Comparison of ENCODE assay signal across 8 mouse cellular contexts in genomic region chr1:91344921-91345685, GRCm38 (mm10). TPM values are rescaled to one million over a fixed set of nuclear protein-coding genes. Genes with fewer than 3 reads are reported as not detected.
DNase-seq lines count a peak whose midpoint lies in the region; ATAC-seq lines count a peak whose summit lies in the region.

No protein-coding gene starts in this region.

- 4% methylated on average over 65 of the region's 68 CpGs for WGBS in intestine, embryonic 16.5 days

- H3K9me3 ChIP-seq in intestine, embryonic 16.5 days (ENCODE audit: control insufficient read depth, low read length), result no peaks in the 10 kb centered on the region

- peak overlapping the region; percentile 49 for H3K4me2 ChIP-seq in intestine, embryonic 16.5 days (ENCODE audit: low read depth, low read length)

- no peak overlapping the region; the same call in 1 of the 2 replicates for H3K9ac ChIP-seq in intestine, embryonic 16.5 days (ENCODE audit: low read depth, low read length)

- peak overlapping the region; percentile 36 for H3K4me3 ChIP-seq in intestine, embryonic 16.5 days (ENCODE audit: low read length)

- peak; percentile 41 for DNase-seq in adrenal gland, adult 2 months
- DNase-seq in adrenal gland, adult 18-20 months (ENCODE audit: low spot score in 2 of 2), result no peak
- DNase-seq in right cerebral cortex, postnatal 25 days, result peak; percentile 23
- DNase-seq in right cerebral cortex, postnatal 14 days, result no peak
- DNase-seq in spleen, postnatal 4 days (ENCODE audit: low spot score in 2 of 2), result no peak
- DNase-seq in T-cell, adult 2 months (ENCODE audit: low spot score), result no peak

- H3K36me3 ChIP-seq in intestine, embryonic 16.5 days (ENCODE audit: control insufficient read depth, insufficient read depth, low read length), result no peaks in the 10 kb centered on the region

- H3K27ac ChIP-seq in intestine, embryonic 16.5 days (ENCODE audit: low read length), result no peak overlapping the region

- ATAC-seq in intestine, embryonic 16.5 days, result peak; percentile 45
- ATAC-seq in megakaryocyte progenitor cell, adult 5-6 weeks (replicated peaks; ENCODE audit: poor library complexity), result 0 out of 2 replicates have a peak, but pooled peaks have one; percentile 20

- H3K4me1 ChIP-seq in intestine, embryonic 16.5 days (ENCODE audit: control insufficient read depth, insufficient read depth, low read length), result peaks cover 9% of the 10 kb centered on the region

- peaks cover 38% of the 10 kb centered on the region for H3K27me3 ChIP-seq in intestine, embryonic 16.5 days (replicated peaks; ENCODE audit: control insufficient read depth, insufficient read depth, low read length)

RNA-seq across cellular contexts. Expression of gene Klhl30, which starts 5.7 kb away (rescaled TPM):
- total RNA-seq in adrenal gland, adult 2 months (2021), result 1 to 10 TPM; 1.0 to 2.1 TPM
- polyA plus RNA-seq in adrenal gland, adult 2 months (2012; rRNA removed), result 3.1 and 3.3 TPM in 2 replicates
- 1 to 10 TPM; 1.4 to 2.1 TPM for total RNA-seq in adrenal gland, adult 18-20 months (2021)
- polyA plus RNA-seq in intestine, embryonic 16.5 days (2015; fragmentation: Nextera tagmentation; extraction: Ambion mirVana), result 0.37 and 0.38 TPM in 2 replicates
- not detected in 2 replicates for total RNA-seq in megakaryocyte progenitor cell, adult 5-6 weeks (2015)
- total RNA-seq in megakaryocyte progenitor cell, adult 5-6 weeks (2017), result 0.07 TPM in 1 of 2 replicates, not detected in the other

RNA-seq across cellular contexts. Expression of gene Erfe, which starts 21.1 kb away (rescaled TPM):
- total RNA-seq in adrenal gland, adult 2 months (2021), result 10 to 100 TPM in 1 of 2 experiments, 1 to 10 TPM in 1; 3.7 to 16.4 TPM
- 1.5 and 2.4 TPM in 2 replicates for polyA plus RNA-seq in adrenal gland, adult 2 months (2012; rRNA removed)
- 10 to 100 TPM in 1 of 2 experiments, 1 to 10 TPM in 1; 5.3 to 22.1 TPM for total RNA-seq in adrenal gland, adult 18-20 months (2021)
- 7.1 and 9.0 TPM in 2 replicates for polyA plus RNA-seq in intestine, embryonic 16.5 days (2015; fragmentation: Nextera tagmentation; extraction: Ambion mirVana)
- 1.7 TPM in 1 of 2 replicates, not detected in the other for total RNA-seq in megakaryocyte progenitor cell, adult 5-6 weeks (2015)
- total RNA-seq in megakaryocyte progenitor cell, adult 5-6 weeks (2017), result 0.50 and 2.5 TPM in 2 replicates

RNA-seq across cellular contexts. Expression of gene Espnl, which starts 23.2 kb away (rescaled TPM):
- total RNA-seq in adrenal gland, adult 2 months (2021), result under 1 TPM in 1 of 2 experiments, not detected in 1; 0.12 TPM
- polyA plus RNA-seq in adrenal gland, adult 2 months (2012; rRNA removed), result 0.04 and 0.10 TPM in 2 replicates
- total RNA-seq in adrenal gland, adult 18-20 months (2021), result under 1 TPM in 1 of 2 experiments, not detected in 1; 0.13 TPM
- 0.07 and 0.09 TPM in 2 replicates for polyA plus RNA-seq in intestine, embryonic 16.5 days (2015; fragmentation: Nextera tagmentation; extraction: Ambion mirVana)
- total RNA-seq in megakaryocyte progenitor cell, adult 5-6 weeks (2015), result 0.05 and 0.17 TPM in 2 replicates
- 0.03 and 0.17 TPM in 2 replicates for total RNA-seq in megakaryocyte progenitor cell, adult 5-6 weeks (2017)

RNA-seq across cellular contexts. Expression of gene Scly, which starts 47.0 kb away (rescaled TPM):
- total RNA-seq in adrenal gland, adult 2 months (2021), result 10 to 100 TPM; 22.9 to 28.4 TPM
- 15.1 and 20.7 TPM in 2 replicates for polyA plus RNA-seq in adrenal gland, adult 2 months (2012; rRNA removed)
- total RNA-seq in adrenal gland, adult 18-20 months (2021), result 10 to 100 TPM; 25.7 to 37.2 TPM
- polyA plus RNA-seq in intestine, embryonic 16.5 days (2015; fragmentation: Nextera tagmentation; extraction: Ambion mirVana), result 27.4 and 28.6 TPM in 2 replicates
- 19.8 and 20.0 TPM in 2 replicates for total RNA-seq in megakaryocyte progenitor cell, adult 5-6 weeks (2015)
- 21.1 and 23.6 TPM in 2 replicates for total RNA-seq in megakaryocyte progenitor cell, adult 5-6 weeks (2017)

RNA-seq across cellular contexts. Expression of gene Ilkap, which starts 53.5 kb away (rescaled TPM):
- total RNA-seq in adrenal gland, adult 2 months (2021), result 10 to 100 TPM; 88.8 to 94.7 TPM
- 121 and 122 TPM in 2 replicates for polyA plus RNA-seq in adrenal gland, adult 2 months (2012; rRNA removed)
- total RNA-seq in adrenal gland, adult 18-20 months (2021), result 100 to 1,000 TPM in 1 of 2 experiments, 10 to 100 TPM in 1; 93.7 to 121 TPM
- polyA plus RNA-seq in intestine, embryonic 16.5 days (2015; fragmentation: Nextera tagmentation; extraction: Ambion mirVana), result 102 and 112 TPM in 2 replicates
- total RNA-seq in megakaryocyte progenitor cell, adult 5-6 weeks (2015), result 71.6 and 91.4 TPM in 2 replicates
- total RNA-seq in megakaryocyte progenitor cell, adult 5-6 weeks (2017), result 120 and 137 TPM in 2 replicates

Comparison
In these comparisons a context has a peak if more than half of its experiments do, and no peak if none do; other contexts are left out.
1. DNase-seq: peak in adrenal gland, adult 2 months (single experiment) and right cerebral cortex, postnatal 25 days (single experiment); none in adrenal gland, adult 18-20 months (0 of 2), right cerebral cortex, postnatal 14 days (single experiment), spleen, postnatal 4 days (0 of 2) and T-cell, adult 2 months (single experiment).